Mouse (Mus musculus) testis, adult 2 months (tissue): ENCODE measurements around the gene Dicer1. TPM values are rescaled to one million over a fixed set of nuclear protein-coding genes. Genes with fewer than 3 reads are reported as not detected.
A peak's percentile ranks its signal among the peaks of the same experiment; 100 is the strongest.

Experiments used
- H3K27ac ChIP-seq: fragments of 200-500 bp; 2 replicates; pipeline ENCODE4 v1.5.1; 2012; ENCODE audit warnings: low read depth, low read length; ENCODE audit not compliant: control insufficient read depth, insufficient read depth
- H3K27me3 ChIP-seq: fragments of 200-500 bp; 2 replicates; pipeline ENCODE4 v1.6.1; 2012; ENCODE audit warnings: mild to moderate bottlenecking, low read length, moderate library complexity; ENCODE audit not compliant: control insufficient read depth, insufficient read depth
- H3K36me3 ChIP-seq: fragments of 200-500 bp; 2 replicates; pipeline ENCODE4 v1.6.1; 2012; ENCODE audit warnings: mild to moderate bottlenecking, low read length; ENCODE audit not compliant: control insufficient read depth, insufficient read depth
- H3K4me1 ChIP-seq: fragments of 200-500 bp; 2 replicates; pipeline ENCODE4 v1.6.1; 2012; ENCODE audit warnings: low read length; ENCODE audit not compliant: control insufficient read depth, insufficient read depth
- H3K4me3 ChIP-seq: fragments of 200-500 bp; 2 replicates; pipeline ENCODE4 v1.5.1; 2012; ENCODE audit warnings: low read depth, mild to moderate bottlenecking, low read length, moderate library complexity, mixed read lengths; ENCODE audit not compliant: control insufficient read depth
- CTCF ChIP-seq: fragments of 200-500 bp; IDR thresholded peaks from 2 replicates; pipeline ENCODE4 v1.5.1; 2012; ENCODE audit warnings: low read depth, mild to moderate bottlenecking, inconsistent platforms, low read length, moderate library complexity; ENCODE audit not compliant: control insufficient read depth, insufficient read depth, insufficient replicate concordance
- POLR2A ChIP-seq: fragments of 200-500 bp; IDR thresholded peaks from 2 replicates; pipeline ENCODE4 v1.6.1; 2012; ENCODE audit warnings: low read depth, mild to moderate bottlenecking, inconsistent platforms, low read length, moderate library complexity; ENCODE audit not compliant: control insufficient read depth
- polyA plus RNA-seq: library from polyadenylated mRNA; depleted of rRNA; stranded (reverse); fragments of >200 nt; gene quantifications from 2 replicates; pipeline ENCODE4 v1.2.3, GENCODE M21; 2012

The Dicer1 gene
- polyA plus RNA-seq, 1 experiment: 4.9 TPM

DNA sequence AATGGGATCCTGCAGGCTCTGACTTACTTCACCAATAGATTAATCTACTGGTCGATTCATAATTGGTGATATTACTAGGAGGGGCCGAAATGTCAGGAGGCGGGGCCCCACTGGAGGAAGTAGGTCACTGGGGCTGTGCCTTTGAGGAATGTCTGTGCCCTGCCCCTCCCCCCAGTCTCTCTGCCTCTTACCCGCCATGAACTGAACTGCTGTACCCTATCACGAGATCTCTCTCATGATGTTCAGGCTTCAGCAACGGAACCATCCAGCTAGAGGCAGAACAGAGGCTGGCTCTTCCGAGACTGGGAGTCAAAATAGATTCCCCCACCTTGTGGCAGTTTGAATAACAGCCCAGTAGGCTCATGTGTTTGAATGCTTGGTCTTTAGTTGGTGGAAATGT lies 6.3 kb upstream of the Dicer1 start:
- no peaks in the 10 kb centered on the region for H3K36me3 ChIP-seq
- H3K4me1 ChIP-seq: peaks cover under 1% of the 10 kb centered on the region; the same call in 1 of the 2 replicates
- no peaks in the 10 kb centered on the region for H3K27me3 ChIP-seq
- H3K27ac ChIP-seq: no peak overlapping the region
- no peak for TF ChIP-seq POLR2A
- TF ChIP-seq CTCF: no peak
- no peak overlapping the region for H3K4me3 ChIP-seq

DNA sequence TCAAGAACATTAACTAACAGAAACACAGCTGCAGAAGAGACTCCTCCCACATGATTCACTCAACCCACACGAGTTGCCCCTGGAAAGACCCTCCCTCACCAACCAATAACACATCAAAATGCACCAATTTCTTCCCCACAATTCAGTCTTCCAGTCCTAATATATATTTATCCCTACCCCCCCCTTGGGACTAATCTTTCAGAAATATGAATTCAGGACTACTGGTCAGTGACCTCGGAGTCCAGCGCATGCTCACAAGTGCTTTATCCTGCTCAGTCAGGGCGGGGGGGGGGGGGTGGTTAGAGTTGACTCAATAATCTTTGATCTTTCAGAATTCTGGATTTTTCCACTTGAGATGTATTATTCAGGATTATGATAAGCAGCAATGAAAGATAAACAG lies 1.9 kb upstream of the Dicer1 start:
- TF ChIP-seq CTCF (no peak), POLR2A (no peak)
- no peak overlapping the region for H3K27ac ChIP-seq
- H3K4me1 ChIP-seq: peaks cover 13% of the 10 kb centered on the region
- H3K36me3 ChIP-seq: no peaks in the 10 kb centered on the region
- no peak overlapping the region for H3K4me3 ChIP-seq
- no peaks in the 10 kb centered on the region for H3K27me3 ChIP-seq

DNA sequence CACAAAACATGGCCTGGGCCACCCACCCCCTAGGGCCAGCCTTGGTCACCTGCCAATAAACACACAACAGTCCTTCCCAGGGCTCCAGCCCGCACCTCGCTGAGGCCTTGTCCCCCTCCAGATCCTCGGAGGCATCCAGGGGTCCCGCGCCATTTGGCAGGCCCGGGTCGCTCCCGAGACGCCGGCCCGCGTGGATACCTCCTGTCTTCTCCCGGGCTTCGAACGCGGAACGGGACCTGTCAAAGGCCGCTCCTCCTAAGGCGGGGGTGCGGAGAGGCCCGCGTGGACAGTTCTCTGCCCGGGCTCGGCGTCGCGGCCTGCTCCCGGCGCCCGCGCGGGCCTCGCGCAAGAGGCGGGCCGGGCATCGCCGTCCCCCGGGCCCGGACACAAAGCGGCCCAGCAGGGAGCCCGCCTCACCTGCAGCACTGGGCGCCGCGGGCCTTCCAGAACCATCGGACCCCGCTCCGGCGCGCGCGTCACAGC lies 380 bp downstream of the Dicer1 start:
- H3K27me3 ChIP-seq: no peaks in the 10 kb centered on the region
- no peak for TF ChIP-seq CTCF
- TF ChIP-seq POLR2A: no peak
- peak overlapping the region; percentile 42 for H3K27ac ChIP-seq
- no peaks in the 10 kb centered on the region for H3K36me3 ChIP-seq
- H3K4me3 ChIP-seq: peak overlapping the region; percentile 87
- peaks cover 13% of the 10 kb centered on the region for H3K4me1 ChIP-seq

DNA sequence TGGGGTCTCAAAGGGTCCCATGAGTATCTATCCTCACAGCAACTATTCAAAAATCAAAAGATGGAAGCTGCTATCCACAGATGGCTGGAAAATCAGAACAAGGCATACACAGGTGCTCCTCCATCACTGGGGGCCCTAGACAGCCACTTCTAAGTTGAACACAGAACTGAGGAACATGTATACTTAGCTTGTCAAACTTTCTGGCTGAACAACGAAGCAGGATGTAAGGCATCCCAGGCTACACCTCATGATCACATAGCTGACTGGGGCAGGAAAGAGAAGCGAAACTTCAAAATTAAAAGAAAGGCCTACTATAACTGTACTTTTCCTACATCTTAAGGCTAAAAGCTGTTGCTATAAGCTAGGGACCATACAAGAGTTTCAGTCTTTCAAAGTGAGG lies 2.8 kb downstream of the Dicer1 start:
- Histone ChIP-seq H3K36me3 (no peaks in the 10 kb centered on the region), H3K27me3 (no peaks in the 10 kb centered on the region), H3K27ac (no peak overlapping the region), H3K4me3 (no peak overlapping the region), H3K4me1 (peaks cover 13% of the 10 kb centered on the region)
- no peak for TF ChIP-seq CTCF

DNA sequence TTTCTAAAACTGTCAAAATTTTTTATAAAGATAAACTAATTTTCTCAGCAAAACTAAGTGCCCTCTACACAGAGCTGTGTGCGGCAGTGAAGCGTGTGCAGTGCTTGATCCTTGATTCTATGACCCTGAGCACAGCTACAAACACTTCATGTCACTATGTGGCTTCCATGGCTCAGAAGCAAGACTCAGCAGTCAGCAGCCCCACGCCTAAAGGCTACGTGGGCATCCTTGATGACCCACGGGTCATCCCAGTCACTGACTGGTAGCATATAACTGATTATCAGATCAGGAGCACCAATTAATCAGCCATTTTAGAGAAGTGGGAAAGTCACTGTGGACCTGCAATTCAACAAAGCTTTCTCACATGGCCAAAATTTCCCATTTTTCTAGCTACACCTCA lies 4.5 kb downstream of the Dicer1 start:
- Histone ChIP-seq H3K27ac (no peak overlapping the region), H3K4me3 (no peak overlapping the region), H3K4me1 (peaks cover 5% of the 10 kb centered on the region), H3K27me3 (no peaks in the 10 kb centered on the region), H3K36me3 (no peaks in the 10 kb centered on the region)
- TF ChIP-seq CTCF (no peak), POLR2A (no peak)

DNA sequence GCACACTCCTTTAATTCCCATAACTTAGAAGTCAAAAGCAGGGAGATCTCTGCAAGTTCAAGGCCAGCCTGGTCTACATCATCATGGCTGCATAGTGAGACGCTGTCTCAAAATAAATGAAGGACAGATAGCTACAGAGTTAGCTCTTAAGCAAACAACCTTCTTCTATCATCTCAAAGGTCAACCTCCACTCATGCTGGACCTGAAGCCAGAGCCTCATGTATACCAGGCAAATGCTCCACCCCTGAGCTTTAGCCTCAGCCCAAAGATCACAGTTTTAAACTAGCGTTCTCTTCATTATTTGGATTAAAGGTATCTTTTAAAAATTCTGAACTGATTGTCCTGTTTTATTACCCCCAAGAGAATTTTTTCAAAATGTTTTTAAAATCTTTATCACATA lies 5.2 kb downstream of the Dicer1 start:
- TF ChIP-seq POLR2A: no peak
- no peak for TF ChIP-seq CTCF
- Histone ChIP-seq H3K27ac (no peak overlapping the region), H3K27me3 (no peaks in the 10 kb centered on the region), H3K4me1 (peaks cover 3% of the 10 kb centered on the region), H3K36me3 (no peaks in the 10 kb centered on the region), H3K4me3 (no peak overlapping the region)

DNA sequence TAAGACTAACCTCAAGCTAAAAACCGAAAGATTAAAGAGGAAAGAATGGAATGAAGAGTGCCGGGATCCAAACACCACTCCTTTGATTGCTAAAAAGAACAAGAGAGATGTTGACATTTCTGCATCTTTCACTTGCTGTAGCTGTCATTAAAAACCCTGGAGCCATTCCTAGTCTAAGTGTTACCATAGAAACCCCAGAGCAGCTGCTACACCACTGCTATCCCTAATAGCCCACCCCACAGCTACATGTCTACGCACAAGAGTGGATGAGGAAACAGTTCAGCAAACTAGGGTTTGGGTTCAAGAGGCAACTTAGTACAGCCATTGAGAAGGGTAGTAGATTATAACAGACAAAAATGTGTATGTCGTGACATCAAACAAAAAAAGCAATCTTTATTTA lies 8.1 kb downstream of the Dicer1 start:
- Histone ChIP-seq H3K4me3 (no peak overlapping the region), H3K27ac (no peak overlapping the region), H3K27me3 (no peaks in the 10 kb centered on the region), H3K4me1 (no peaks in the 10 kb centered on the region), H3K36me3 (no peaks in the 10 kb centered on the region)
- TF ChIP-seq POLR2A (no peak), CTCF (no peak)

DNA sequence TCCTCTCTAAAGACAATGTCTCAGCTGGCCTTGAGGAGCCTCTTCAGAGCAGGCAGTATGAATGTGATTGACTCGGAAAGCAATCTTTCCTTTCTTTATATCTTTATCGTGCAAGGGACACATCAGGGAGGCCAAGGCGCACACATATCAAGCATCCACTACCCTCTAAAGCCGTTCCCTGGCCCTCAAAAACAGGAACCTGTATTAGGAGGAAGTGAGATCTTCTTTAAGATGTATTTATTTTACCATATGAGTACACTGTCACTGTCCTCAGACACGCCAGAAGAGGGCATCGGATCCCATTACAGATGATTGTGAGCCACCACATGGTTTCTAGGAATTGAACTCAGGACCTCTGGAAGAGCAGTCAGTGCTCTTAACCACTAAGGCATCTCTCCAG lies 9.5 kb downstream of the Dicer1 start:
- H3K27me3 ChIP-seq: no peaks in the 10 kb centered on the region
- TF ChIP-seq CTCF (no peak), POLR2A (no peak)
- H3K4me1 ChIP-seq: no peaks in the 10 kb centered on the region
- no peak overlapping the region for H3K4me3 ChIP-seq
- no peaks in the 10 kb centered on the region for H3K36me3 ChIP-seq
- no peak overlapping the region for H3K27ac ChIP-seq
